Mouse (Mus musculus) adrenal gland, adult 10 weeks (tissue): ENCODE measurements around the gene Tfb2m. TPM values are rescaled to one million over a fixed set of nuclear protein-coding genes. Genes with fewer than 3 reads are reported as not detected.

ENCODE experiments used
- polyA plus RNA-seq: library from polyadenylated mRNA; stranded (reverse); fragments of 350-450 nt; fragmentation: Illumina TruSeq; extraction: RNeasy Lipid Tissue Mini Kit (QIAGEN cat#74804); gene quantifications from one replicate; pipeline ENCODE4 v1.2.3, GENCODE M21; 2014; ENCODE audit warnings: low read depth, low replicate concordance

Tfb2m gene
- polyA plus RNA-seq: 240 TPM

DNA sequence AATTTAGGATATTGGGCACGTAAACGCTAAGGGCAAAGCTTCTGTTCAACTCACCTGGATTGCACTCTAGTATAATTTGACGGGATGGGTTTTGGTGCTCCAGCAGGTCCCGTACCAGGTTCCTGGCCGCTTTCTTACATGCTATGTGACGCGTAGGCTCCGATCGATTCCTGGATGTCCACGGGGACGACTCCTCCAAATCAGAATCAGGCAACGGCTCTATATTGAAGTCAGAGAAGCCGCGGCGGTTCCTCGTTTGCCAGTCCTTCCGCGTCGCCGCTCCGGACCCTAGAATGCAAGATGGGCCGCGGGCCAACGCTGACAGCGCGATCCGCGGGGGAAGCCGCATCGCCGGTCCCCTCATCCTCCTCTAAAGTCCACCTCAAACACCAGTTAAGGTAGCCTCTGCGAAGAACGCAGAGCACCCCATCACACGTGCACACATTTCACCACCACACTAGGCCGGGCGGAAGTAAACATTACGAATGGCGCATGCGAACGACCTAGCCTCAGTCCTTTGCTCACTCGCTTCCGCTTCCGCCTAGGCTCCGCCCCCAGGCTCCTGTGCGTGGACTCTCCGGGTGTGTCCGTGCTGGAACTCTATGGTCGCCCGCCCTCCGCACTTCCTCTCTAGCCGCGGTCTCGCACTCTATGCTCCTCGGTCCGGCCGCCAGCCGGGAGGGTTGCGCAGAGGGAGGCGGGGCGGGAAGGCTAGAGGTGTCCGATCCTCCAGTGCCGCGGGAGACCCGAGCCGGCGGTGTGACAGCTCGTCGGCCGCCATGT, at the start of gene Tfb2m, which contains the start of gene Cnst:
Gene Tfb2m, minus strand, starts transcription at position 500 of the 783 bp plus-strand sequence.
Gene Cnst, plus strand, starts transcription at position 603 of the 783 bp plus-strand sequence.

GRCm38 (mm10) chr1:179517713-179518465, 28.2 kb downstream of the Tfb2m start, which contains the start of gene Smyd3:
Gene Smyd3, minus strand, starts transcription at chr1:179518041.

Other genes starting within 250 kb of the Tfb2m start
- 3.1 TPM for gene Smyd3, start 28.2 kb downstream of the Tfb2m start, polyA plus RNA-seq
- 28.4 TPM for gene Cnst, start 103 bp upstream of the Tfb2m start, polyA plus RNA-seq
- gene Sccpdh, start 121.9 kb upstream of the Tfb2m start, polyA plus RNA-seq: 144 TPM
- gene Kif28, start 199.0 kb upstream of the Tfb2m start, polyA plus RNA-seq: not detected